Mouse (Mus musculus): Measurements from ENCODE around the gene Suco.

- TF ChIP-seq POLR2A (IDR thresholded peaks at IDR 0.05; ENCODE audit: low read depth, low read length) (no peak), CTCF (conservative IDR thresholded peaks at IDR 0.05; ENCODE audit: insufficient read depth, insufficient read length, low read depth, low read length) (no peak)
Observed at GRCm38 (mm10) chr1:161912940-161913647, 36.6 kb upstream of the Suco start.

All from kidney, adult 2 months (tissue).